Mouse (Mus musculus): ENCODE measurements around the gene Gm16253. TPM values are rescaled to one million over a fixed set of nuclear protein-coding genes. Genes with fewer than 3 reads are reported as not detected.

The Gm16253 gene
- polyA plus RNA-seq, 1 experiment from 2014 or later: 1.0 TPM

DNA sequence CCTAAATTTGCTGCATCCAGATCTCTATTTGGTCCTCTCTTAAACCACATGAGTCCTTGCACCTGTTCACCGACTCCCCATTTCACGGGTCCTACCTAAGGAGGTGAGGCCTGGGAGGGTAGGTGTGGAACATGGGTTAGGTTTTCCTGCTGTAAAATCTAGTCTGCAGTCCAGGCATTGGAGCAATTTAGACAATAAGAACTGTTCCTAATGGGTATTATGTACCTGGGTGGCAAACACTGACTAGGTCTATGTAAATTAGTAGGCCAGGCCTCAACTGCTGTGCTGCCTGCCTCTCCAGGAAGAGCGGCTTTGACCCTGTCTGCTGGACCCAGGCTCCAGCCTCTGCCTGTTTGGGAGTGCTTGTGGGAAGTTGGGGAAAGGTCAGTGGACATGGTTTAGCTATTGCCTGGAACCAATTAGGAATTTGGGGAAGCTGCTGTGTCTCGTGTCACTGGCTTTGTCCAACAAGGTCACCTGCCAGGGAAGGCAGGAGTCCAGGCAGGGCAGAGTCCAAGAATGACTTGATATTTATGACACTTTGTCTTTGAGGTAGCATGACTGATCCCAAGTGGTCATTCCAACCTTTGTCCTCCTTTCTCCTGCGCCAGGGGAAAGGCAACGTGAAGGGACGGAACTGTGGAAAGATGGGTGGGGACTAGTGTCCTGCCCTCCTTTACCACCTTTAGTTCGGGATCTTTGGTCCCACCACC lies 1.4 kb upstream of the Gm16253 start:
- DNase-seq (ENCODE audit: low spot score): no peak
- H3K27ac ChIP-seq (ENCODE audit: low read depth, low read length): no peak overlapping the region
- H3K4me1 ChIP-seq (replicated peaks; ENCODE audit: control insufficient read depth, insufficient read depth, low read length): peaks cover 9% of the 10 kb centered on the region

DNA sequence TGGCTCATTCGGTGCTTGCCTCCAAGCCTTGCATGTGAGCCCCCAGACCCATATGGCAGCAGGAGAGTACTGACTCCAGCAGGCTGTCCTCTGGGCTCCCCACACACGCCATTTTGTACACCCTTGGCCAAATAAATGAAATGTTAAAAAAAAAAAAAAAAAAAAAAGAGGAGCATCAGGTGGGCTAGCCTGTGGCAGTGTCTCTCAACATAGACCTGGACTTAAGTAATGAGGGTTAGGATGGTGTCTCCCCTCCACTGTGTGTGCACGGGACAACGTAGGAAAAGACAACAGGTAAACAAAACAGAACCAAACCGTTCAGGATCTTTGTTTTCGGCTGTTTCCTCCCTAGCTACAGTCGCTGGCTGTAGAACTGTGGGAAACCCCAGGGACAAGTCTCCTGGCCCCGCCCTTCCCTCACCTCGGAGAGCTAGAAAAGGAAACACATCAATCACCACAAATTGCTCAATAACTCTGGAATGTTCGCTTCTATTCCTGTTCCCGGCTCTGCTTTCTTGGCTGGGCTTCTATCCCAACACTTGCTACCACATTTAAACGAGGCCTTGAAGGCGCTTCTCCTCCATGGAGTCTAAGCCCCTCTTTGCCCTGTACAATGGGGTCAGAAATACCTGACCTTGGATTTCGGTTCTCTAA lies 652 bp upstream of the Gm16253 start:
- no peak overlapping the region for H3K4me3 ChIP-seq (ENCODE audit: low read depth, low read length)

More for the DNA sequence above, 1.4 kb upstream of the Gm16253 start:
- Histone ChIP-seq H3K9ac (ENCODE audit: low read length) (no peak overlapping the region), H3K27me3 (ENCODE audit: control insufficient read depth, insufficient read depth, low read length) (no peaks in the 10 kb centered on the region), H3K4me2 (ENCODE audit: low read depth, low read length, severe bottlenecking) (no peak overlapping the region), H3K36me3 (ENCODE audit: control insufficient read depth, insufficient read depth, low read length) (no peaks in the 10 kb centered on the region), H3K4me3 (ENCODE audit: low read depth, low read length) (no peak overlapping the region), H3K9me3 (ENCODE audit: control insufficient read depth, low read length) (no peaks in the 10 kb centered on the region)
- ATAC-seq (replicated peaks; ENCODE audit: low FRiP score): no peak
- WGBS: 94% methylated on average over 8 of the region's 8 CpGs

DNA sequence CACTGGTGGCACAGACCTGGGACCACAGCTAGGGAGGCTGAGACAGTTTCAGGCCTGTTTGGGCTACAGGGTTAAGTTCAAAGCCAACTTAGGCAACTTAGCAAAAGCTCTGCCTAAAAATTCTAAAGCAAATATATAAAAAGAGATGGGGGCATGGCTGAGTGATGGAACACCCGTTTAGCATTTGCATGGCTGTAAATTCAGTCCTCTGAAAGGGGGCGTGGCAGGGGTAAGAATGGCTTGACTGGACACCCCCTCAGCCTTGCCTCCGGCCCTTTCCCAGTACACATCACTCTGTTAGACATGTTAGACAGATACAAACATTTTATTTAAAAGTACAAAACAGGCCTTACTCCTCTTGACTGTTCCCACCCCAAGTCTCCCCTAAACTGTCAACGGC lies 782 bp downstream of the Gm16253 start:
- H3K4me3 ChIP-seq (ENCODE audit: low read depth, low read length): no peak overlapping the region
- H3K9me3 ChIP-seq (ENCODE audit: control insufficient read depth, low read length): no peaks in the 10 kb centered on the region
- WGBS: 82% methylated on average over 4 of the region's 4 CpGs
- peak; percentile 44 for DNase-seq (ENCODE audit: low spot score)
- no peak overlapping the region for H3K9ac ChIP-seq (ENCODE audit: low read length)
- no peaks in the 10 kb centered on the region for H3K36me3 ChIP-seq (ENCODE audit: control insufficient read depth, insufficient read depth, low read length)
- H3K27ac ChIP-seq (ENCODE audit: low read depth, low read length): peak overlapping the region; percentile 42; the same call in 1 of the 2 replicates
- no peak for ATAC-seq (replicated peaks; ENCODE audit: low FRiP score)
- H3K4me2 ChIP-seq (ENCODE audit: low read depth, low read length, severe bottlenecking): no peak overlapping the region
- H3K27me3 ChIP-seq (ENCODE audit: control insufficient read depth, insufficient read depth, low read length): no peaks in the 10 kb centered on the region
- peaks cover 11% of the 10 kb centered on the region for H3K4me1 ChIP-seq (replicated peaks; ENCODE audit: control insufficient read depth, insufficient read depth, low read length)

More for the DNA sequence above, 652 bp upstream of the Gm16253 start:
- Histone ChIP-seq H3K36me3 (ENCODE audit: control insufficient read depth, insufficient read depth, low read length) (no peaks in the 10 kb centered on the region), H3K27me3 (ENCODE audit: control insufficient read depth, insufficient read depth, low read length) (no peaks in the 10 kb centered on the region), H3K4me1 (replicated peaks; ENCODE audit: control insufficient read depth, insufficient read depth, low read length) (peaks cover 11% of the 10 kb centered on the region), H3K9ac (ENCODE audit: low read length) (0 out of 2 replicates have a peak overlapping the region, but pooled peaks have one; percentile 3), H3K9me3 (ENCODE audit: control insufficient read depth, low read length) (no peaks in the 10 kb centered on the region), H3K4me2 (ENCODE audit: low read depth, low read length, severe bottlenecking) (peak overlapping the region; percentile 21; the same call in 1 of the 2 replicates), H3K27ac (ENCODE audit: low read depth, low read length) (no peak overlapping the region)
- 74% methylated on average over 14 of the region's 14 CpGs for WGBS
- DNase-seq (ENCODE audit: low spot score): peak; percentile 47
- ATAC-seq (replicated peaks; ENCODE audit: low FRiP score): no peak

DNA sequence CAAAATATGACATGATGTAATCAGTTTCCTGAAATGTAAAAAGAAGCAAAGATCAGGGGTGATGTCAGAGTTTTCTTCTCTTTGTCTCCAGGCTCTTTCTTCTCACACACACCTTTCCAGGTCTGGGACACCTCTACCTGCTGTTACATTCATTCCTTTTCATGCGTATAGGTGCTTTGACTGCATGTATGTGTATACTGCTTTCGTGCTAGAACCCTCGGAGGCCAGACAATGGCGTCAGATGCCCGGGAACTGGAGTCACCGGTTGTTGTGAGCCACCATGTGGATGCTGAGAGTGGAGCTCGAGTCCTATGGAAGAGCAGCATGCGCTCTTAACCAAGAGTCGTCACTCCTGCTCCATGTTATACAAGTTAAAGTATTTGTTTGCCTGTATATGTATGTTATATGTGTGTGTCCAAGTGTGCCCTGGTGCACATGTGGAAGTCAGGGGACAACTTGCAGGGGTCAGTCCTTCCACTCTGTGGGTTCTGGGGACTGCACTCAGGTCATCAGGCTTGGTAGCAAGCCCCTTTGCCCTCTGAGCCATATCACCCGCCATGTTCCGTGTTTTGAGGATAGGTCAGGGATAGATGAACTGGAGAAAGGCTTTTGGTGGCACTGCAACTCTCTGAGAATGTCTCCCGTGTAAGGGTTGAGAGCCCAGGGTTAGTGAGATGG lies 1.9 kb downstream of the Gm16253 start:
- DNase-seq (ENCODE audit: low spot score) (no peak), ATAC-seq (replicated peaks; ENCODE audit: low FRiP score) (no peak)
- H3K27me3 ChIP-seq (ENCODE audit: control insufficient read depth, insufficient read depth, low read length): no peaks in the 10 kb centered on the region
- peaks cover 11% of the 10 kb centered on the region for H3K4me1 ChIP-seq (replicated peaks; ENCODE audit: control insufficient read depth, insufficient read depth, low read length)
- H3K4me3 ChIP-seq (ENCODE audit: low read depth, low read length): no peak overlapping the region
- H3K9me3 ChIP-seq (ENCODE audit: control insufficient read depth, low read length): no peaks in the 10 kb centered on the region
- H3K27ac ChIP-seq (ENCODE audit: low read depth, low read length): no peak overlapping the region
- no peaks in the 10 kb centered on the region for H3K36me3 ChIP-seq (ENCODE audit: control insufficient read depth, insufficient read depth, low read length)
- WGBS: 81% methylated on average over 12 of the region's 12 CpGs
- no peak overlapping the region for H3K4me2 ChIP-seq (ENCODE audit: low read depth, low read length, severe bottlenecking)
- H3K9ac ChIP-seq (ENCODE audit: low read length): no peak overlapping the region

GRCm38 (mm10) chr3:96579239-96579750 lies 2.5 kb downstream of the Gm16253 start:
- ATAC-seq (replicated peaks; ENCODE audit: low FRiP score): no peak
- no peak overlapping the region for H3K4me3 ChIP-seq (ENCODE audit: low read depth, low read length)
- peaks cover 11% of the 10 kb centered on the region for H3K4me1 ChIP-seq (replicated peaks; ENCODE audit: control insufficient read depth, insufficient read depth, low read length)
- no peak overlapping the region for H3K9ac ChIP-seq (ENCODE audit: low read length)
- no peaks in the 10 kb centered on the region for H3K36me3 ChIP-seq (ENCODE audit: control insufficient read depth, insufficient read depth, low read length)
- no peak overlapping the region for H3K27ac ChIP-seq (ENCODE audit: low read depth, low read length)
- H3K9me3 ChIP-seq (ENCODE audit: control insufficient read depth, low read length): no peaks in the 10 kb centered on the region
- H3K27me3 ChIP-seq (ENCODE audit: control insufficient read depth, insufficient read depth, low read length): no peaks in the 10 kb centered on the region
- 70% methylated on average over 4 of the region's 4 CpGs for WGBS
- DNase-seq (ENCODE audit: low spot score): no peak
- H3K4me2 ChIP-seq (ENCODE audit: low read depth, low read length, severe bottlenecking): no peak overlapping the region

GRCm38 (mm10) chr3:96579885-96580454 lies 3.2 kb downstream of the Gm16253 start:
- H3K27me3 ChIP-seq (ENCODE audit: control insufficient read depth, insufficient read depth, low read length): no peaks in the 10 kb centered on the region
- peak overlapping the region; percentile 11; the same call in 1 of the 2 replicates for H3K4me3 ChIP-seq (ENCODE audit: low read depth, low read length)
- peak overlapping the region; percentile 49; the same call in 1 of the 2 replicates for H3K9ac ChIP-seq (ENCODE audit: low read length)
- ATAC-seq (replicated peaks; ENCODE audit: low FRiP score) (peak; percentile 78), DNase-seq (ENCODE audit: low spot score) (peak; percentile 95)
- H3K4me2 ChIP-seq (ENCODE audit: low read depth, low read length, severe bottlenecking): peak overlapping the region; percentile 50; the same call in 1 of the 2 replicates
- no peaks in the 10 kb centered on the region for H3K9me3 ChIP-seq (ENCODE audit: control insufficient read depth, low read length)
- no peaks in the 10 kb centered on the region for H3K36me3 ChIP-seq (ENCODE audit: control insufficient read depth, insufficient read depth, low read length)
- peaks cover 11% of the 10 kb centered on the region for H3K4me1 ChIP-seq (replicated peaks; ENCODE audit: control insufficient read depth, insufficient read depth, low read length)
- WGBS: 12% methylated on average over 16 of the region's 16 CpGs
- no peak overlapping the region for H3K27ac ChIP-seq (ENCODE audit: low read depth, low read length)

GRCm38 (mm10) chr3:96581141-96581540 lies 4.4 kb downstream of the Gm16253 start:
- Histone ChIP-seq H3K27ac (ENCODE audit: low read depth, low read length) (no peak overlapping the region), H3K4me1 (replicated peaks; ENCODE audit: control insufficient read depth, insufficient read depth, low read length) (peaks cover 11% of the 10 kb centered on the region), H3K9ac (ENCODE audit: low read length) (no peak overlapping the region), H3K27me3 (ENCODE audit: control insufficient read depth, insufficient read depth, low read length) (no peaks in the 10 kb centered on the region), H3K4me3 (ENCODE audit: low read depth, low read length) (no peak overlapping the region), H3K4me2 (ENCODE audit: low read depth, low read length, severe bottlenecking) (no peak overlapping the region), H3K9me3 (ENCODE audit: control insufficient read depth, low read length) (no peaks in the 10 kb centered on the region), H3K36me3 (ENCODE audit: control insufficient read depth, insufficient read depth, low read length) (no peaks in the 10 kb centered on the region)
- ATAC-seq (replicated peaks; ENCODE audit: low FRiP score): no peak
- no peak for DNase-seq (ENCODE audit: low spot score)
- 42% methylated on average over 6 of the region's 6 CpGs for WGBS

GRCm38 (mm10) chr3:96581771-96582515 lies 5.2 kb downstream of the Gm16253 start:
- 85% methylated on average over 16 of the region's 16 CpGs for WGBS
- no peaks in the 10 kb centered on the region for H3K27me3 ChIP-seq (ENCODE audit: control insufficient read depth, insufficient read depth, low read length)

More at GRCm38 (mm10) chr3:96581771-96582515, 5.2 kb downstream of the Gm16253 start:
- H3K9ac ChIP-seq (ENCODE audit: low read length): no peak overlapping the region
- H3K4me1 ChIP-seq (replicated peaks; ENCODE audit: control insufficient read depth, insufficient read depth, low read length): peaks cover 8% of the 10 kb centered on the region
- H3K4me3 ChIP-seq (ENCODE audit: low read depth, low read length): no peak overlapping the region
- no peak overlapping the region for H3K4me2 ChIP-seq (ENCODE audit: low read depth, low read length, severe bottlenecking)
- no peak overlapping the region for H3K27ac ChIP-seq (ENCODE audit: low read depth, low read length)
- no peak for DNase-seq (ENCODE audit: low spot score)
- no peaks in the 10 kb centered on the region for H3K9me3 ChIP-seq (ENCODE audit: control insufficient read depth, low read length)
- ATAC-seq (replicated peaks; ENCODE audit: low FRiP score): no peak
- H3K36me3 ChIP-seq (ENCODE audit: control insufficient read depth, insufficient read depth, low read length): no peaks in the 10 kb centered on the region

Measured in forebrain, embryonic 11.5 days (tissue).